Mouse (Mus musculus) heart, adult 18-20 months (tissue): ENCODE data around the gene Smc4. TPM values are rescaled to one million over a fixed set of nuclear protein-coding genes. Genes with fewer than 3 reads are reported as not detected.
A peak's percentile ranks its signal among the peaks of the same experiment; 100 is the strongest.

Experiments
- DNase-seq, 2 experiments: peaks; one replicate each; pipeline ENCODE4 v3.0.0; 2021 to 2022; ENCODE audit warnings: mixed read lengths in 1 of 2
- long read RNA-seq, 2 experiments: library from polyadenylated mRNA; stranded (forward); transcript quantifications; one replicate each; pipeline ENCODE4 v2.0.0; 2021
- total RNA-seq, 2 experiments: library from RNA; stranded (reverse); gene quantifications; 2 replicates each; pipeline ENCODE4 v1.2.3; 2021

Gene Smc4
- 10 to 100 TPM in 1 of 2 experiments, 1 to 10 TPM in 1; 9.7 to 13.3 TPM for total RNA-seq
- long read RNA-seq, experiment 1, full-length matches to known transcripts: 2 of 7 reads
- long read RNA-seq, experiment 1, partial matches to known transcripts: 2 of 7 reads
- long read RNA-seq, experiment 1, other reads (novel, unspliced or antisense): 3 of 7 reads
- long read RNA-seq, experiment 2, full-length matches to known transcripts: 4 of 4 reads
- long read RNA-seq, experiment 2, partial matches to known transcripts: 0 of 4 reads
- long read RNA-seq, experiment 2, other reads (novel, unspliced or antisense): 0 of 4 reads

DNA sequence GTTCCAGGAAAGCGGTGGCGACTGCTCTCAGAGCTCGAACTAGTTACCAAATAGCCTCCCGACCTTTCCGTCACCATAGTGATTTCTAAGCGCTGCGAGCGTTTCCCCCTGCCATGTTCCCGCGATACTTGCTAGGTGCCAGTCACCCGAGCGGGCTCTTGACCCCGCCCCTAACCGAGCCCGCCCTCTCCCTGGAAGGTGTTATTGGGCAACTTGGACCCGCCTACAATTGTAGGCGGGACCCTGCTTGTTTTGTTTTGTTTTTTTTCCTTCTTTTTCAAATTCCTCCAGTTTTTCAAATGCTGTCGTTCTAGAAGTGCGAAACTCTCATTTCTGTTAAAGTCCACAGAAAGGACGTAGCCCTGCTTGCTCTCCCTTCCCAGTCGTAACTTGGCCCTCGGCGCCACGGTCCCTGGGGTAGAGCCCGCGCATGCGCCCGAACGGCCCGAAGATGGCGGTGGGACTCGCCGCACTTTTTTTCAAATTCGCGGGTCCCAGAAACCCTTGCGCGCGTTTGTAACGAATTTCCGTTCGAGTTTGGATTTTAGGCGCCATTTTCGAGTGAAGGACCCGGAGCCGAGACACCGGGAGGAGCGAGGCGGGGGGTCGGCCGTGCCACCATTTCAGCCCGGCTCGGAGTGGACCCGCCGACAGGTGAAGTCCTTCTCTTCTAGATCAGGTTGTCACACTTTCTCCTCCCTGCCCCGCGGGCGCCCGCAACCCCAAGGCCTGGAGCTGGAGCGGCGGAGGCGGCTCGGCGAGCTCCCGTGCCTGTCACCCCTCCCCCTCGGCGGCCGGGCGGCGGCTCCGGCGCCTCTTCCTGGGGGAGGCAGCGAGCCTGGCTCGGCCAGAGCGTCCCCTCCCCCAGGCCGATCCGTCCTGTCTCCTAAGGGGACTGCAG is at the start of gene Smc4, which contains the start of gene Ift80:
Smc4 (plus strand) TSS at position 302 of the 901 bp plus-strand sequence.
Ift80 (minus strand) TSS at position 134 of the 901 bp plus-strand sequence.
- DNase-seq: peak; percentile 97 to 98

DNA sequence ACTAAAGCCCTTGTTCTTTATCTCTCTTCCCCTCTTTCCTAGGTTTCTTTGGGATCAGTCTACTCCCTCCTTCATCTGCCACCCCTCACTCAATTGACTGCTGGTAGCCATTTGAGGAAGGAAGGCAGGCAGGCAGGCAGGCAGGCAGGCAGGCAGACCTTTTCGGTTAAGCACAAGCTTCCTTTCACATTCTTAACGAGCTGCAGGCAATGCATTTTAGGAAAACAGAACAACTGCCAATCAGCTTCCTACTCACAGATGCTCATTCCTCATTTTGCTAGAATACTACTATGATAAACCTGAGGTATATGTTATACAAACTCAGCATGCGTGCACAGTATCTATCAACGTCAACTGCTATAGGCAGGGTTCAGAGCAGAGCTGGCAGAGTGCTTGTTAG is 48.1 kb upstream of the Smc4 start:
- DNase-seq: no peak

DNA sequence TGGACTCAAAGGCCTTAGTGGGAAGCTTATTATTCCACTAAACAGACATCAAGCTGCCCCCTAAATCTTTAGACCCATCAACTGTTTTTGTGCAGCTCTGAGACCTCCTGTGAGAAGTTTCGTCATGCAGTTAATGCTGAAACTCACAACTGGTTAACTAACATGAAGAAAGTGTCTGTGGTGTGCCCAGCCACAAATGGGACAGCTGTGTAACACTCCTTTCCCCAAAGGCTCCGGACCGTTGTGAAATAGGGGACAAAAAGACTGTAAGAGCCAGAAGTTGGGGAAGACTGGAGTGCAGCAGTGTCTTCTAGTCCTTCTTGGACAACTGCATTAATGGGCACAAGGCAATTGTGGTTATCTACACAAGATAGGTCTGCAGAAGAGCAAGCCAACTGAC is 47.1 kb upstream of the Smc4 start:
- DNase-seq: no peak

DNA sequence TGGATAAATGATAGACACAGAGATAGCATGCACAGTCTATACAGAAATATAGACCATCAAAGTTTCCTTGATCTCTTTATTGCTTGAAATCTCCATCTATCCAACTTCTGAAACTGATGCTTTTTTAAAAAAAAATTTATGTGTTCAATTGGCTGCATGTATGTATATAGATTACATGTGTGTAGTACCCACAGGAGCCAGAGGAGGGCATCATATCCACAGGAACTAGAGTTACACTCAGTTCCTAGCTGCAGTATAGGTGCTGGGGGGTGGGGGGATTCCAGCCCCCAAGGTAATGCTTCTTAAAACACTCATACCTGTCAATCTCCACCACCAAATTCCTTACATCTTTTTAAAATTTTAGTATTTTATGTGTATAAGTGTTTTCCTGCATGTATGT is 39.9 kb upstream of the Smc4 start:
- DNase-seq: no peak

DNA sequence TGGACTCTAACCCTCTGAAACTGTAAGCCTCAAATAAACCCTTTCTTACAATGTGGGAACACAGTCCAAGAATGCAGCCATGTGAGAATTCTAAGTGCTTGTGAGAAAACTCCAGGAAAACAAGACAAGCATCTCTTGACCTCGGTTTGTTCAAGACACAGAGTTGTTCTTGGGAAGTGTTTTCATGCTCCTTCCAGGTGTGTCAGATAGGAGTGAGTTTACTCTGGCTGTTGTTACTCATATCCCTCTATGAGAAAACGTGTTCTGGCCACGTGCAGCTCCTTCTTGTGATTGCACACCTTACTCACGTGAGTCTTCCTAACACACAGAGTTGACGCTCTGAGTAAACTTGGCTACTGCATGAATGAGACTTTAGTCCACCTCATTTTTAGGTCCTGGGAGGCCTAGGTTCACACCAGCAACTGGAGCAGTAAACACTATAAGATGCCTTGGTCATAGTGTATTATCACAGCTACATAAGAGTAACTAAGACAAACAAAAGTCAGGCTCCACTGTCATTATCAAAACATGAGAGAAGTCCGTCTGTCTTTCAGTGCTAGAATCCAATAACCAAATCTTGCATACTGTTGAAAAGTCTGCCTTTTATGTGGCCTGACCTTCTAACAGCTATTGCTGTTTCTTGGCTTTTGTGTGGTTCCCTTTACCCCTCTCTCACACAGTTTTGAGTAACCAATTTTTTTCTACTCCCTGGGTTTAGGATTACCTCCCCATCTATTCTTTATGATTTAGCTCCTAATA is 37.8 kb upstream of the Smc4 start:
- no peak for DNase-seq

DNA sequence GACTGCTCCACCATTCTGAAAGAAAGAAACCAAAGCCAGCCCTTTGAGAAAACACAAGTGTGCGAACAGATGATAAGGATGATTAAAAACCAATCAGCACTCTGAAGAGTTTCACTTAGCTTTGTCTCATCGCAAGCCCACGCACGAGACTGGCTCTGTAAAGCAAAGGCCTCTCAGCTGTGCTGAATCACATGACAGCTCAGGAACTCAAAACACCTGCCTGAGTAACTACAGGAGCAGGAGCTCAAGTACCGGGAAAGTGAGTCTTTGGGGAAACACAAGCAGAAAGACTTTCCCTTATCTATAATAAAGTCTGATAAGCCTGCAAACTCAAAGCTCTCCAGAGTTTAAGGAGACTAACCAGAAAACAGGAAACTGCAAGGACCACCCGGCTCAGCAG is 37.1 kb upstream of the Smc4 start:
- no peak for DNase-seq

DNA sequence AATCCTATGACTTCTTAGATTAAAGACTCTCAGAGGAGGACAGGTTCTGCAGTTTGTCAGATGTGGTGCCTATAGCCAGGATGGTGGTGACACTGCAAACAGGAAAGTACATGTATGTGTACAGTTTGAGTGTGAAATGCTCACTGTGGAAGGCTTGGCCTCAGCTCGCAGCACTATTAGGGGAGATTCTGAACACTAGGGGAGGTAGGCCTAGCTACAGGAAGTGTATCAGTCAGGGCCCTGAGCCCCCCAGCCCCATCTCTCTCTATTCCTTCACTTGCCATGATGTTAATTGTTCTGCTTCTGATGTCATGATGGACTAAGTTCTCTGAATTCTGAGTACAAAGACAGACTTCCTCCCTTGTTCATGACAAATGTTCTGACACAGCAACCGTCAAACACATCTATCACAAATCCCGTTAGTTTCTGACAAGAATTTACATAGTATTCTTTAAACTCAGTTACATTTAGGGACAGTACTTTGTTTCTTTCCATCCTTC is 35.4 kb upstream of the Smc4 start:
- no peak for DNase-seq

DNA sequence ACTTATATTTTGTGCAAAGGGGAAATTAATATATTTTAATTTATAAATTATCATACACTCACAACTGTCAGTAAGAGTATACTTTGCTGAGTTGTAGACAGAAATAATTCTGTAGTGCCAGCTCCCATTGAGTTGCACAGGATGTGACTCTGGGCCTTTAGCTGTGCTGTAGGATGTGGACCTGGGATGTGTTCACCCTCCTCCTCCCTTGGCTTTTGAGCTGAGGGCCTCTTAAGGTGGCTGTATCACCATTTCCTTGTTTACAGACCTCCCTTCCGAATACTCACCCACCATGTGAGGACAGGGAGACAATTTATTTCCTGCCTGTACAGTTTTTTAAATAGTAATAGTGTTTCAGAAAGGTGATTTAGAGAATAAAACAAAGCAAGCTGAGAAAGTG is 31.0 kb upstream of the Smc4 start:
- no peak for DNase-seq

DNA sequence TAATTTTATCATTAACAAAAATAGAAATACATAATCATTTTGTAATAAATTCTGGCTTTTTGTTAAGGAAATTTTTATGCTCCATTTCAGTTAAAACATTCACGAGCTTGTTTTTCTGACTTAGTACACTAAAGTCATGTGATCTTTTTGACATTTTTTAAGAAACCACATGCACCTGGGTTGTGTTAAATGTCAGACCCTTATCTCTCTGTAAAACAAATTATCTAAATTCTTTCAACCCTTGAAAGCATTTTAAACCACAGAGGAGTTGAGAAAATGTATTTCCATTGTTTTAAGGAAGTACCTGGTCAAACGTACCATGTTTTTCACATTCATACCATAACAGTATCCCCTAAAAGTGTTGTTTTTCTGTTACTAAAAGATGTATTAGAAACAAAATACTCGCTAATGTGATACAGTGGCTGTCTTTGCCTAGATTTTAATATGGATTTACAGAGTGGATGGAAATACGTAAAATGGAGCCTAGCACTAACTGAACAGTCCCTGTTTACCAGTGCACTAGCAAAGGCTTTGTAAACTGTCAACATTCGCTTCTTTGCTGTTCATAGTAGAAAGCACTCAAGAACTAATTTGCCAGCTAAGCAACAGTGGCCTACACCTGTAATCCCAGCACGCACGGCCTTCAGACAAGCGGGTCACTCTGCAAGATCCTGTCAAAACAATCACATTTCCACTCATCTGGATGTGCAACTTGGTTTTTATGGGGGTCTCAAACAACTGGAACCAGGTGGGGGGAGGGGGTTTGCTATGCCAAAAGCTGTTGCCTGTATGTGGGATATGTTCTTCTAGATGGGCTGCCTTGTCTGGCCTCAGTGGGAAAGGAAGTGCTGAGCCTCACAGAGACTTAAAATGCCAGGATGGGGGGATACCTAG is 29.7 kb upstream of the Smc4 start:
- DNase-seq: no peak

DNA sequence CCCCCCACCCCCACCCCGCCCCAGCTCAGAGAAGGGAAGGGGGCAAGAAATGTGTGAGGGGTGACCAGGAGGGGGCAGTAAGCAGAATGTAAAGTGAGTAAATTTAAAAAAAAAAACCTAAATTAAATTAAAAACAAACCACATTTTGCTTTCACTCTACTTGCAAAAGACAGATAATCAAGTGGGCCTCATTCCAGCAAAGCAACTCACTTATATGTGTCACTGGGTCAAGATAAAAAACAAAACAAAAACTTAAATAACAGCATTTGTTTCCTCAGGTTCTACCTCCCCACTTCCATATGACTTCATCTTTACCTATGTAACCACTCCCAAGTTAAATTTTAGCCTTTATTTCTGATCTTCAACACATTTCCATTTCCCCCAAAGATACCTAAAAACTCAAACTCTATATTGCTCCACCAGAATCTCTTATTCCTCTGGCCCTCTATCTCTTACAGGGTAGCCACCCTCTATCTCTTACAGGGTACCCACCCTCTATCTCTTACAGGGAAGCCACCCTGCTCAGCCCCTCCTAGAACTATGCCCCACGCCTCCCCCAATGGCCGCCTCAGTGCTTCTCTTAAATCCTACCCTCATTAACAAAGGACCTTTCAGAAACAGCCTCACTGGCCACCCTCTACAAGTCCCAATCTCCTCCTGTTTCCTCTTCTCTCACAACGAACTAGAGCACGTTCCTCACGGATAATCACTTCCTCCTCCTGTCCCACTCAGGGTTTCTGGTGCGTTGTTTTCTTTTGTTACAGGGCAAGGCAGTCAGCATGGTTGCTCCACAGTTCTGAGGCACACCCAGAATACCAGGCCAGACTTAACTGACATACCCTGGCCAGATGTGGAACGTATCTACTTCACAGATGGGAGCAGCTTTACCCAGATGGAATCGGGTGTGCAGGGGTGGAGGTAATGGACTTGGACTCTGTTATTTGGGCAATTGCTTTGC is 28.7 kb upstream of the Smc4 start:
- peak; percentile 6 to 19 for DNase-seq

DNA sequence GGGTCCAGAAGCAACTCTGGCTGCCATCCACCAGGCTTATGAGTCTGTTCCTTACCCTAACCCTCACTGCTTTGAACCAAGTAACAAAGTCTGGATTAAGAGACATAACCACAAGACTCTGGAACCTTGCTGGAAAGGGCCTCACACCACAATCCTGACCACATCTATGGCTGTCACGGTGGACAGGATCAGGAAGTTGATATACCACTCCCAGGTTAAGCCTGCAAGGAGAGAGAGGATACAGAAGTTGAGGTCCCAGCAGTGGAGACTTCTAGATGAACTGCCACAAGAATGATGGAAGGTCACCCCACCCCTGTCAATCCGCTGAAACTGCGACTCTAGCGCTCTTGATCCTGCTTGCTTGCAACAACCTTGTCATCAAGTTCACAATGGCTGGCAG is 26.8 kb upstream of the Smc4 start:
- DNase-seq: no peak

DNA sequence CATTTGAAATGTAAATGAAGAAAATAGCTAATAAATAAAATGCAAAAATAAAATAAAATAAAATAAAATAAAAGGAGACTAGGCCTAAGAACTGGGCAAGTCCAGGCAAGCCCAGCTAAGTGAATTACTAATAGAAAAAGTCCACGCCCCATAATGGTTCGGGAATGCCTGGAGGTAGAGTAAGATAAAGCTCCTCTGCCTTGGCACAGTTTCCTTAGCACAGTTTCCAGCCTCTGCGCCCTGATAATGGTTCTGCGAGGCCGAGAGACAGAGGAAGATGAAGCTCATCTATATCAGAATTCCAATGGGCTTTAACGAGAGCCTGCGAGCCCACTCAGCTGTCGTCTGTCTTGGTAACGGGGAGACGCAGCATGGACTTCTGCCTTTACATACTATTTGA is 25.4 kb upstream of the Smc4 start:
- DNase-seq: no peak

DNA sequence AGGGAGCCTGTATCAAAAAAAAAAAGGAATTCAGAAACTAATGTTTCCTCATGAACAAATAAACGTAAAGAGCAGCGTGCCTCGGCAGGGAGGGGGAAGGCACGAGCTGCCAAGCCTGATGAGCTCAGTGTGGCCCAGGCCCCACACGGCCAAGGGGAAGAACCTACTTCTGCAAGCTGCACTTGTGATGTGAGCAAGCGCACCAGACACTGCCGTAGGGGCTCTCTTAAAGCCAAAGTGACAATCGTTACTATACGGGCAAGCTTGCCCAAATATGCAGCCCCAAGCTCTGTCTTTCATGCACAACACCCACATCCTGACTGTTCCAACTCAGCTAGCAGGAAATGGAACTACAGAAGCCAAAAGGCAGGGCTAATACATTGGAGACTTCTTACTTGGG is 23.6 kb upstream of the Smc4 start:
- peak; percentile 10 to 21 for DNase-seq

DNA sequence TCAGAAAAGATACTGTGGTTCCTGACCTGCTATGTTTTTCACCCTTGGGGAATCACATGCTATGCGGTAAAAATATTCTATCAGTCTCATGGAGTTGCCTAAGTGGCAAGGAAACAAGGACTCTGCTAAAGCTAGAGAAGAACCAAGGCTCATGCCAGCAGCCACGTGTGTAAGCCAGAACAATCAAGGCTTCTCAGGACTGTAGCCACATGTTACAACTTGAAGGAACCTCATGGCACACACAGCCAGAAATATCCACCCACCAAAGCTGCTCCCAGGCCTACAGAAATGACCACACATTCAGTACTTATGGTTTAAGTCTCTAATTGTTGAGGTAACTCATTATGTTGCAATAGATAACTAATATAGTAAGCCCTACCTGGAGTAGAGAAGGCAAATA is 18.0 kb upstream of the Smc4 start:
- DNase-seq: no peak

DNA sequence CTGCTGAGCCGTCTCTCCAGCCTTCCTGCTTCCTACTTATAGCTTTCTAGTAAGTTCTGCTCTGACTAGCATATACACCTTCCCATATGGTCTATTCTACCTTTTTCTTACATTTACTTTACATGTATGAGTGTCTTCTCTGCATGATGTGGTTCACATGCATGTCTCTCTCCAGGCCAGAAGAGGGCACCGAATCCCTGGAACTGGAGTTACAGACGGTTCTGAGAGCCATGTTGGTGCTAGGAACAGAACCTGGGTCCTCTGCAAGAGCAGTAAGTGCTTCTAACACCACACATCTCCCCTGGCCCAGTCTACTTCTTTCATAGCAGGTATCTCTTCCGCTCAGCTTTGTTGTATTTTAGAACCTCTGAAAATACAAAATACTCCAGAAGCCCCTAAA is 1.8 kb upstream of the Smc4 start:
- no peak for DNase-seq

DNA sequence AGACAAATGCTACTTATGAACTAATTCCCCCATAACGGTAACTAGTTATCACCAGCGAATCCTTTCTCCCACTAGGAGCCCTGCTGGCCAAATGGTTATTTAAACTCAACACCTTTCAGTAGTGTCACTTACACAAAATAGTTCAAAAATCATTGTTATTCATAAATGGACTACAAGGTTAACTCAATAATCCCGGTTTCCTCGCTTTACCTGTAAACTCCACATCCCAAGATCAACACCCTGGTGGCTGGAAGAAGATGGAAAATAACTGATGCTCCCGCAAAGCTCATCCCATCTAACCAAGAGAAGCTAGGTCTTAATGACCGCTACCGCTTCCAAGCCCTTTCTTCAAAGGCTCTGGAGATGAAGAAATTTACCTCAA is 492 bp upstream of the Smc4 start:
- no peak for DNase-seq

DNA sequence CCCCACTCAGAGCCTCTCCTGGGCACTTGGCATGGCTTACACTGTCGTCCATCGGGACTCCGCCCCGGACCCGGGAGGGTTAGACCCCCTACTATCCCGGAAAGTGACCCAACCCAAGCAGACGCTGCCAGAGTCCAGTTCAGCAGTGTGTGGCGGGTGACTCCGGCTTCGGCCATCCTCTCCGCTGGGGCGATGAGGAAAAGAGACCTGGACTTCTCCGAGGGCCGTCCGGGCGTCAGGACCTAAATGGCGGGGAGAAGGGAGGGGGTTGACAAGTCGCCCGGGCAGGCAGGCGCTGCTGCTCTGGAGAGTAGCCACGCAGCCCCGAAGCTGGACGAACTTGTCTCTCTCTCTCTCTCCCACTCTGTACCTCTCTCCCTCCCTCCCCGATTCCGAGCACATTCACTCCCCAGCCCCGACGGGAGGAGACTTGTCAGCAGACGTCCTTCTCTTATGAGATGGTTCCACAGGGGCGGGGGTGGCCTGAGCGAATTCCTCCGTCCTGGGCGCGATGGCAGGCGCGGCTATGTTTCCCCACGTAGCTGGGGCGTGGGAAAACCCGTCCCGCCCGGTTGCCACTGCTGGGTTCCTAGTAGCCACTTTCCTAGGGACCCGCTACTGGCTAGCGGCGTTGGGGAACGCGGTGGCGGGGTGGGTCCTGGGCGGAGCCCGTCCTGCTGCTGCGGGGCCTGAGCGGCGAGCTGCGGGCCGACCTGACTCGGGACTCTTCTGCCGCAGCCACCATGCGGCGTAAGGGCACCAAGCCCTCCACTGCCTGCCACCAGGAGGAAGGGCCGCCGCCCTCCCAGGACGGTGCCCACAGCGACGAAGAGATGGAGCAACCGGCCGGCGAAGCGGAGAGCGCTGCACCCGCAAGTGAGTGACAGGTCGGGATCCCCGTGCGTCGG is 1.1 kb downstream of the Smc4 start:
- DNase-seq: peak; percentile 64 to 69

DNA sequence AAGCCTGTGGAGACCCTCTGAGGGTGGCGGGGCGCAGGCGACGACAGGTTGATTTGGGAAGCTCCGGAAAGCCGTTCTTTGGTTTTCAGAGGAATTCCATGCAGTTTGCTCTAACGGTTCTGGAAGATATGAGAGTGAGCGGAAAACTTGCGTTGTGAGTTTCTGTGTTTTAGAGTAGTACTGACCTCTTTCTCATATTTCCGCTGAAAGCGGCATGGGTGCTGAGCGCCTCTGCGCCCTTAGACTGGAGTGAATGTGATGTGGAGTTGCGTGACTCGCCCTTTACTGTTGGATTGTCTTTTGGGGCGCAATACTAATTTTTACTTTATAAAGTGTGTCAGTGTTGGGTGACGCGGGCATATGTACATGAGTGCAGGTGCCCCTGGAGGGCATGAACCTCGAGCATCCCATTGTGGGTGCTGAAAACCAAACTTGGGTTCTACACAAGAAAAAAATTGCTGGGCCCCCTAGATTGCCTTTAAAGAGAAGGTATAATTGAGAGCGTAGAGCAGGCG is 1.8 kb downstream of the Smc4 start:
- DNase-seq: no peak

DNA sequence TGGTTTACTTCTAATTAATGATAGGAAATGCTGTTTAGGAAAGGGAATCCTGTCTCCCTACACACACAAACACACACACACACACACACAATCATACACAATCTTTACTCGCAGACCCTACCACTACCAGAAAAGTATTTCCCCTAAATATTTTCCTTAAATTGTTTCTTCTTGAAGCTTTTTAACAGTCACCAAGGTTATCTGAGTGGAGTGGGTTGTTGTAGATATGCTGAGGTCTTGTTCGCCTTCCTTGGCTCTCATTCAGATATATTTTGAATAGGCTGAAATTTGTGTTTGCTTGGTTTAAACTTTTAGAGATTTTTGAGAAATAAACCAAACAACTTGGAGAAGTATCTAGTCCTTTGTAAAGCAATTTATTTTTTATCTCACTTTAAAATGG is 4.3 kb downstream of the Smc4 start:
- no peak for DNase-seq
